Mouse (Mus musculus): ENCODE data around the gene Troap.
A peak's percentile ranks its signal among the peaks of the same experiment; 100 is the strongest.
"Not testable (repeated sequence)": the region's sequence is repeated elsewhere in the genome, so short reads cannot be mapped to it uniquely, and the experiment has no call there.

Troap gene

DNA sequence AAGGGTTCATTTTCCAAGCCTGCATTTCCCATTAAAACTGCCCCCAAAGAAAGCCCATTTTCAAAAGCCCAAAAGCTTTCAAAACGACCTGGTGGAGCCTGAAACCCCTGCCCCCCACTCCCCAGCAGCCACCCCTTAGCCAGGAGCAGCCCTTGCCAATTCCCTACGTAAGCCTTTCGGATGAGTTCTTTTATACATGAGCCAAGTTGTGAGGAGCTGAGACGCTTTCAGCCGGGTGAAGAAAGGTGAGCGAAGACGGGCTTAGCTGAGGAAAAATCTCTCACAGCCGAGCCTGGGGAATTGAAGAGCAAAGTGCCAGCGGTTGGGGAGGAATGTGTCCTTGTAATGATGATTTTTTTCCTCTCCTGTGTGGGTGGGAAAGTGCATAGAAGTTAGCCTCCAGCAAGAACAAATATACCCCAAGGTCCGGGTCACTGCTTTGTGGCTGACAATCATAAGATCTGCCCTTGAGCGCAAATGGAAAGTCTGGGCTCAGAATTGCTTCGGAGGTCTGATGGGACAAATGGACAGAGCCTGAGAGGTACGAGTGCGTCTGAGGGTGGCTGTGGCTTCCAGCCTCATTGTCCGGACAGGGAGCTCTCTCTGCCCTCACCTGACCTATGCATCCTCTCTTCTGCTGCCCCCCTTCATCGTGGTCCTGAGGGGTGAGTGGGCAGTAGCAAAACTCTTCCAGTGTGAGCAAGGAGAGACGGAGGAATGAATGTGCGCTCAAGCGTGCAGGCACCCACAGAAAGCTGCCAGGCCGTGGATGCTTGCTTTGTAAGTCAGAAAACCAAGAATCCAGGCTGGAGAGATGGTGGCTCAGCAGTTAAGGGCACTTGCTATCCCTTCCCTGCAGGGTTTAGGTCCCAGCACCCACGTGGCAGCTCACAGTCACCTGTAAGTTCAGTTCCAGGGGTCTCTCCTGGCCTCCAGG is 33.2 kb upstream of the Troap start:
- DNase-seq (ENCODE audit: low read depth): no peak

DNA sequence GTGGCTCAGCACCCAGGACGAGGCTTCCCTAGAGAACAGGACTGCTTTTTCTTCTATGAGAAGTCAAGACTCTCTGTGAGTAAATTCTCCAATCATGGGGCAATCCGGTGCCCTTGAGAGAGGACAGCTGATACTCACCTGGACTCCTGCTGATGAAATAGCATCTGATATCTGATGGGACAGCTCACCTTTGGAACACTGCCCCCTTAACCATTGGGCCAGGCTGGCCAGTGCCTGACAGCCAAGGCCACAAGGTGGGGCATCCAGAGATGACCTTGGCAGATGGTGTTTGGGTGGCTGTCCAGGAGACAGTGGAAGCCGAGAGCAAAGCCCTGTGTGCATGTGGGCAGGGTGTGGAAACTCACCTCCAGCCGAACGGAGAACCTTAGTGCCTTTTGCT is 32.0 kb upstream of the Troap start:
- DNase-seq (ENCODE audit: low read depth): no peak

DNA sequence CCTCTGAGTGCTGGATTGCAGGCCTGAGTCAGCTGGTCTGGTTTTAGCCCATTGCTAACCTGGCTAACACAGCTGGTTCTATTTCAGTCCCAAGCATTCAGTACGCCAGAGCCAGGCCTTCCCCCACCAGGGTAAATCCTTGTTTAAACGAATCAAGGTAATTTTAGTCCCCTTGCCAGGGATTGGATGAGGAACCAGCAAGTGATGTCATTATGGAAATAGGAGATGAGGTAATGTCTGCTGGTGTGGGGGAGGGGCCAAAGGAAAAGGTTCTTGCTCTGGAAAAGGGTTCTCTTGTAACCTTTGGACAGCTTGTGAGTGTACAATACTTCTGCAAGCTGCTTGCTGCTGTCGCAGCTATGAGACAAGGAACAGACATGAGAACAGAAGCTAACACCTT is 29.5 kb upstream of the Troap start:
- DNase-seq (ENCODE audit: low read depth): no peak

DNA sequence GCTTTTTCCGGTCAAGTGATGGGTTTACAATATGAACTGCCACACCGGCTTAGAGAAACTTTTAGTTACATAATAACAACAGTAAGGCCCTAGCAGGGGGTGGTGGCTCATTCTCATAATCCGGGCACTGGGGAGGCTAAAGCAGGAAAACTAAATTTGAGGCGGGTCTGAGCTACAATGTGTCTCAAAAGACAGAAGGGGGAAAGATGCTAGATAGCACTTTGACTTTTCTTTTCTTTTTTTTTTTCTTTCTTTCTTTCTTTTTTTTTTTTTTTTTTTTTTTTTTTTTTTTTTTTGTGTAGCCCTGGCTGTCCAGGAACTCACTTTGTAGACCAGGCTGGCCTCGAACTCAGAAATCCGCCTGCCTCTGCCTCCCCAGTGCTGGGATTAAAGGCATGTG is 28.6 kb upstream of the Troap start:
- not testable (repeated sequence) for DNase-seq (ENCODE audit: low read depth)

DNA sequence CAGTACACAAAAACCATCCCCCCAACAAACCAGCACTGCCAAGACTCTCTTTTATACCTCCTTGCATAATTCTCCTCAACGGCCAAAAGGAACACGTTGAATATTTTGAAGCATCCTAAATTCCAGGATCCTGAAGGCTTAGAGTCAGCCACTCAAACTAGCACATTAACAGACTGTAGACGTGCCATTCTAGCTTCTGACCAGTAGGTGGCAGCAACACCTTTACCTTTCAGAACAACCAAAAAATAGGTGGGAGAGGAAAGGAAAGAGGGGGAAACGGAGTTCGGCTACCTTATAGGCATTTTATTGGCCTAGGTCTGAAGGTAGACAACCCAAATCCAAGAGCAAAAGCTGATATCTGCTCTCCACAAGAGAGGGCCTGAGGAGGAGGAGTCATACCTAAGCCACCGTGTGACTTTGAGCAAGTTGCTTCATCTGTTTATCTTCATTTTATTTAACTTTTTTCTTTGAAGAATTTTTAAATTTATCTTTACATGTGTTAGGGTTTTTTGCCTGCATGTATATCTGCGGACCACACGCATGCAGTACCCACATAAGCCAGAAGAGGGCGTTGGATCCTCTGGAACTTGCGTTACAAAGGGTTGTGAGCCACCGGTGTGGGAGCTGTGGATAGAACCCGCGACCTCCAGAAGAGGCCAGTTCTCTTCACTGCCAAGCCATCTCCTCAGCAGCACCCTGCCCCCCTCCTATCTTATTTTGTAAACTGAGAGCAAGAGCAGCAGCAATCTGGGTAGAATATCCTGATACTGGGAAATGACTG is 24.7 kb upstream of the Troap start:
- DNase-seq (ENCODE audit: low read depth): no peak

DNA sequence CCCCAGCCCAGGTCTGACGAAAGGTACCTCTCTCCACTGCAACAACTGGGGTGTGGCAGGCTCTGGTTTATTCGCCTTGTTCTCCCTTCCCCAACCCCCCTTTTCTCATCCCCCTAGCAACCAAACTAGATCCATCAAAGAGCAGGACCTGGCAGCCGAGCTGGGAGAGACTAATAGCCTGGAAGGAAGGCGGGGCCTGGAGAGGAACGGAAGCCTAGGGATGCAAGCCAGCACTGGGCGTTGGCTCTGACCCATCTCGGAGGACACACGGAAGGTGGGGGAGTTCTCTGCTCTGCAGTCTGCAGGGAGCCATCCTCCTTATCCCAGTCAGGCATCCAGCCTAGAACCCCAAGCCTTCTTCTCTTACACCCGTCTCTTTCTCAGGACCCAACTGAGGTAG is 21.0 kb upstream of the Troap start:
- no peak for DNase-seq (ENCODE audit: low read depth)

DNA sequence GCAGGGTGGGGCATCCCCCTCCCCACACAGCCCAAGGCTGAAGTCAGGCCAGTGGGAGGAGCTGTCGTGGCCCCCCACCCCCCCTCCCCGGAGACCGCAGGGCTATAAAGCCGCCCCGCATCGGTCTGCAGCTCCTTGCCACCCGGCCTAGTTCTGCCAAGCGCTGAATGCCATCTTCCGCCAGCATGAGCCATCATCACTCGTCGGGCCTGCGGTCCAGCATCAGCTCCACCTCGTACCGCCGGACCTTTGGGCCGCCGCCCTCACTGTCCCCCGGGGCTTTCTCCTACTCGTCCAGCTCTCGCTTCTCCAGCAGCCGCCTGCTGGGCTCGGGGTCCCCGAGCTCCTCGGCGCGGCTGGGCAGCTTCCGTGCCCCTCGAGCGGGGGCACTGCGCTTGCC is 19.3 kb upstream of the Troap start, which contains the start of gene Prph:
Prph (plus strand) TSS at position 135 of the 400 bp plus-strand sequence.
- no peak for DNase-seq (ENCODE audit: low read depth)

DNA sequence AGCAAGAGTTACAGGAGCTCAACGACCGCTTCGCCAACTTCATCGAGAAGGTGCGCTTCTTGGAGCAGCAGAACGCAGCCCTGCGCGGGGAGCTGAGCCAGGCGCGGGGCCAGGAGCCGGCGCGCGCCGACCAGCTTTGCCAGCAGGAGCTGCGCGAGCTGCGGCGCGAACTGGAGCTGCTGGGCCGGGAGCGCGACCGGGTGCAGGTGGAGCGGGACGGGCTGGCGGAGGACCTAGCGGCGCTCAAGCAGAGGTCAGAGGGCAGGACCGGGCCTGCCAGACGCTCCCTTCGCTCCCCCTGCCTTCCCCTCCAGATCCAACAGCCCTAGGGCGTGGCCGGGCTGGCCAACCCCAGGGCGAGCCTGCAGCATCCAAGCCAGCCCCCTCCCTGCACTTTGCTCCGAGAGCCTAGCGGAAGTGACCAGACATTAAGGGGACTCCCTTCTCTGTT is 18.8 kb upstream of the Troap start:
- DNase-seq (ENCODE audit: low read depth): no peak

DNA sequence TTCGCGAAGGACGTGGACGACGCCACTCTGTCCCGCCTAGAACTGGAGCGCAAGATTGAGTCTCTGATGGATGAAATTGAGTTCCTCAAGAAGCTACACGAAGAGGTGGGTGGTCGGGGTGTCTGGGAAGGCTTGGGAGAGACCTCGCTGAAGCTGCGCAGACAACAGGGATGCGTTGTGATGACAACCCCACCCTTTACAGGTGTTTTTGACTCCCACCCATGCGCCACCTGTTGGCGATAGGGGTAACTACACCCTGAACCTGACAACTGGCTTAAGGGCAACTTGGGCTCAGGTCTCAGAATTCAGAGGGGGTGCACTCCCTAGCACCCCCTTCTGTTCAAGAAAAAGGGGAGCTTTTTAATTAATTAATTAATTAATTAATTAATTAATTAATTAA is 18.0 kb upstream of the Troap start:
- no peak for DNase-seq (ENCODE audit: low read depth)

DNA sequence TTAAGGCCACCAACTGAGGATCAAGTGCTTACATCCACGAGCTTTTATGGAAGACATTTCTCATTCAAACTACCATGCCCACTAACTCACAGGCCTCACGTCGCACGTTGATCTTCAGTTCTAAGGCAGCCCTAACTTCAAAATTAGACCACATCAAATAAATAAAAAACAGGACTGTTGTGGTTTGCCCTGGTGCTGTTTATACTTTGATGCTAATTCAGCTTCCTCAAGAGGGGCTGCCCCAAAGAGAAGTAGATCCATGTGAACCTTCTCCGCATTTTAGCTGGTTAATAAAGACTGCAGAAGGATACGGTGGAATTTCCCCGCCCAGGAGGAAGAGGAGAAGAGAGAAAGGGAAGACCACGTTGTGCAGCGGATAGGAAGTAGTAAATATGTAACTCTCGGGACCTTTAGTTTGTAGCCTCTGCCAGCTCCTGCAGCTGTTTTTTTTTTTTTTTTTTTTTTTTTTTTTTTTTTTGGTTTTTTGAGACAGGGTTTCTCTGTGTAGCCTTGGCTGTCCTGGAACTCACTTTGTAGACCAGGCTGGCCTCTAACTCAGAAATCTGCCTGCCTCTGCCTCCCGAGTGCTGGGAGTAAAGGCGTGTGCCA is 8.7 kb upstream of the Troap start:
- no peak for DNase-seq (ENCODE audit: low read depth)

DNA sequence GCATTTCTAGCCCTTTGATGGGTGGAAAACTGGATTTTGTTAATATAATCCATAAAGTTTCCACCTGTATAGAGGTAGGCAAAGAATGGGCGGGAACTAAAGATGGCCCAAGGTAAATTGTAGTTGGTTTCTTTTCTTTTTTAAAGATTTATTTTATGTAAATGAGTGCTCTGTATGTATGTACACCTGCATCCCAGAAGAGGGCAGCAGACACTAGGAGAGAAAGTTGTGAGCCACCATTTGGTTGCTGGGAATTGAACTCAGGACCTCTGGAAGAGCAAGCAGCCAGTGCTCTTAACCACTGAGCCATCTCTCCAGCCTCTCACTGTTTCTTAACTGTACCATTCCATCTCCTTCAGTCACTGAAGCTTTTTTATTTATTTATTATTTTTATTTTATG is 2.4 kb upstream of the Troap start:
- no peak for DNase-seq (ENCODE audit: low read depth)

DNA sequence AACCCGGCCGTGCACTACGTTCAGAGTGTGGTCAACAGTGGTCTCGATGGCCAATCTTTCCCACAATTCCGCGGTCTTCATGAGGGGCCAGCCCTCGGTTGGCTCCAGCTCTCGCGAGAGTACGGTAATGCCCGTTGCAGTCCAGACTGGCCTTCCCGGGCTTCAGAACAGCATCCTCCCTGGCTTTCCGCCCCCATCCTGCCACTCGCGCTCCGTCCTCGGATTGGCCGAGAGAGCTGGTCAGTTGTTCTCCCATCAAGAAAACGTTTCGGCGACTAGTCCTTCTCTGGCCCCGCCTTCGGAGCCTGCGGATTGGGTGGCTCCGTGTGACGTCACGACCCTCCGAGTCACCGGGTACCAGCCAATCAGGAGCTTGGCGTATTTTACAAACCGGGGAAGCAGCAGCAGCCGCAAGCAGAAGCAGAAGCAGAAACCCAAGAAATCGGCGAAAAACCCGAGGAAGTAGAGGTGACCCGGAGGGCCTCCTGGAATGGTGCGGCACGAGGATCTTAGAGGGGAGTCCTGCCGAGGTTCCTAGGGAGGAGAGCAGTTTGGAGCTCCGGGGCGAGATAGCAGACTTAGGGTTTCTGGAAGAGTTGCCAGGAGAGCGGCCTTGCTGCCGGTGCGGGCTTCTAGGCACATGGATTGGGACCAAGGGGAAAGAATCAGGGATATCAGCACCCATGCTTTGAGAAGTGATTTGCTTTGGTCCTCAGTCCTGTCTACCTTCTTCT is 392 bp downstream of the Troap start:
- DNase-seq (ENCODE audit: low read depth): peak; percentile 93

DNA sequence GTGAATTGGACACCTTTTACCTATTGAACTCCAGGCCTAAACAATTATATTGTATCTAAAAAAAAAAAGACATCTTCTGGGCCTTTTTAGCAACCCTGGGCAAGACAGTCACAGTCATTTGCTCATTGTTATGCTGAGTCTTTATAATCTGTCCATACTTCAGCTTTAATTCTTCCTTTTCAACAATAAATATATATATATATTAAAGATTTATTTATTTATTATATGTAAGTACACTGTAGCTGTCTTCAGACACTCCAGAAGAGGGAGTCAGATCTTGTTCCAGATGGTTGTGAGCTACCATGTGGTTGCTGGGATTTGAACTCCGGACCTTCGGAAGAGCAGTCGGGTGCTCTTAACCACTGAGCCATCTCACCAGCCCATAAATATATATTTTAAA is 1.6 kb downstream of the Troap start:
- DNase-seq (ENCODE audit: low read depth): not testable (repeated sequence)

DNA sequence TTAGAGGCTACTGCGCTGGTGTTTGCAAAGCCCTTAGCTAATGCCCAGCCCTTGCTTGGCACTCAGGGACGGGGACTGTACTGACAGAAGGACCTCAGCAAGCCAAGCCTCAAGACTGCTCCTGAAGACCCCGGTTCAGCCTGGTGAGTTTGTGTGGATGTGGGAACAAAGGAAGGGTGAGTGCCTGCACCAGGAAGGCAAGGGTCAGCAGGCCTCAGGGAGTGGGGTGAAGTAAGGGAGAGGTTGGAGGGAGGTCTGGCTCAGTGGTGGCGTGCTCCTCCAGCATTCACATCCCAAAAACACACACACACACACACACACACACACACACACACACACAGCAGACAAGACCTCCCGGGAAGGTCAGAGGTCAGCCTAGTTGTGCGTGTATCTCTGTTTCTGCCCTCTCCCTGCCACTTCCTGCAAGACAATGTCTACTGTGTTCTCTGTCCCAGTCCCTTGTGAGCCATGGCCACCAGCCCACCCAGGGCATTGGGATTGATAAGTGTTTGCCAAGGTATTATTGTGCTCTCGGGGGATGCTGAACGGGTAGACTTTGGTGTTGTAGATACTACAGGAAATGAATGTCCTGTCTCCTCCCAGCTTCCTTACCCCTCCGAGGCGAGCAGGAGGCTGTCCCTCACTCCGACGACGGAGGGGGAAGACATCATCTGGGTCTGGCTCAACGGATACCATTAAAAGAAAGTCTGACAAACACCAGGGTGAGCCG is 4.0 kb downstream of the Troap start:
- no peak for DNase-seq (ENCODE audit: low read depth)

DNA sequence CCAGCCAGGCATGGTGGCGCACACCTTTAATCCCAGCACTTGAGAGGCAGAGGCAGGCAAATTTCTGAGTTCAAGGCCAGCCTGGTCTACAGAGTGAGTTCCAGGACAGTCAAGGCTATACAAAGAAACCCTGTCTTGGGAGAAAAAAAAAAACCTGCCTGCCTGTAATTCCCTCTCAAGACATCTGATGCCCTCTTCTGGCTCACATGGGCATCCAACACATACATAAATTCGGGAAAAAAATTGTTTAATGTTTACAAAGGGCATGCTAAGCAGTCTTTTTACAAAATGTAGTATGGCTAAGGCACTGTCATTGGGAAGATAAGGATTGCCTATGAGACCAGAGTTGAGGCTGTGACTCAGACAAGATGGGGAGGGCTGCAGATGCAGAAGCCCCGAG is 5.4 kb downstream of the Troap start:
- no peak for DNase-seq (ENCODE audit: low read depth)

DNA sequence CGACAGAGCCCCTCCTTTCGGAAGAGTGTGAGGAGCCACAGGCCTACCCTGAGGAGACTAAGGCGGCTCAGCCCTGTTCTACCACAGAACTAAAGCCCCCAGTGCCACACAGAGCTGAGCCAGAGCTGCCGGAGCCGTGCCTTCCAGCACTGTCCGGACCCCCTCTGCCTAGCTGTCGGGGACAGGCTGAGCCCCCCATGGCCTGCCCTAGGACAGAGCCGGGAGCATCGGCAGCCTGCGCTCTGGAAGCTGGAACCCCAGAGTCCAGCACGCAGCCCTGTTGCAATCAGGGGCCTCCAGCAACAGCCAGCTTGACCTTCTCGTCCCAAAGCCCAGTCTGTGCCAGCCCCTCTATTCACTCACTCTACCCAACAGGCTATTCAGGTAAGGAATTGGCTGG is 7.9 kb downstream of the Troap start:
- no peak for DNase-seq (ENCODE audit: low read depth)

DNA sequence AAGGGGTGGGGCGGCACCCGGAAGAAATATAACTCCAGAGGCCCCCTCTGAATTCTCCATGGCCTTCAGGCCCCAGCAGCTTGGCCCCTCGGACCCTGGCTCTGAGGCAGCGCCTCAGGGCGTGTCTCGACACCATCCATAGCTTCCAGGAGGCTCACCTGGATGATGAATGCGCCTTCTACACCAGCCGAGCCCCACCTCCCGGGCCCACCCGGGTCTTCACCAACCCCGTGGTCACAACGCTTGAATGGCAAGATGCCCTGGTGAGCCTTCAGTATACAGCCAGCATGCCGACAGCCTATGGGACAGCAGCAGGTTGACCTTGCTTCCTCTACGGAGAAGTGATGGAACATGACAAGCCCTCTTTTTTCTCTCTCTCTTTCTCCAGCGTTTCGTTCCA is 8.5 kb downstream of the Troap start:
- no peak for DNase-seq (ENCODE audit: low read depth)

DNA sequence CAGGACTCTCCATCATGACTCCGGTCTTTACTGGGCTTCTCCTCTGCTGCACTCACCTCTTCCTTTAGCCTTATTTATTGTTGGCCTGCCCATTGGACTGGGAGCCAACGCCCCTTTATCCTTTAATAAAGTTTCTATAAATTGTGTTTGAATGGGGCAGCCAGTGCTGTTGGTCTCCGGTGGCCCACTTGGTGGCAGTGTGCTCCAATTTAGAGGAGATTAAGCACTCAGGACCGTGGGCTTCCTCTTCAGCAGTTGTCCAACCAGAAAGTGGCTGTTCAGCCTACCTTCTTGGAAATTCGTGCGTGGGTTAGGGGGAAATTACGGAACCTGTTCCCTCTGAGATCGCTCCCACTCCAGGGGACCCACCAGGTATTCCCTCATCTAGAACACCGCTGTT is 8.9 kb downstream of the Troap start:
- DNase-seq (ENCODE audit: low read depth): no peak

DNA sequence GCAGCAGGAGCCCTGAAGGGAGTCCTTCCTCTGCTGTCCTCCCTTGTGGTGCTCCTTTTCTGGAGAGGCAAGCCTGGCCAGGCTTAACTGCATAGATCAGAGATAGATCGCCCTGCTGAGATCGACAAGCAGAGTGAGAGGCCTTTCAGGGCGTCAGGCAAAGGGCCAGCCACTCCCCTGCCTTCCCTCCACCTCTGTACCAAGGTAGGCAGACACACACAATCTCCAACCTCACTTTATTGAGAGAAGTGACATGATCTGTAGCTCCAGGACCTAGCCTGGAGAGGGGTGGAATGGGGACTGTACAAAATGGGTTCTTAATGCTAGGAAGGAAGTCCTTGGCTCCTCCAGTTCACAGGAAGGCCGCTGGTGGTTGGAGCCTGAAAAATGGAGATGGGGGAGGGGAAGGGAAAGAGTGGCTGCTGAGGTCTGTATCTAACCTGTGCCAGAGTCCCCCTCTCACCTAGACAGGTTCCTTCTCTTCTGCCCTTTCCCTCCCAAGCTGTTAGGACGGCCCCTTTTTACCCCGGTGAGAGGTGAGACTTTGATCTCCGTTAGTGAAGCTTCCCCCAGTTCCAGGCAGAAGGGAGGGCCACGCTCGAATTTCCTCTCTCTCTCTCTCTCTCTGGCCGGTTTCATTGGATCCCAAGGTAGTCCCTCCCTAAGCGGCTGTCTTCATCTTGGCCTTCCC is 9.6 kb downstream of the Troap start:
- no peak for DNase-seq (ENCODE audit: low read depth)

DNA sequence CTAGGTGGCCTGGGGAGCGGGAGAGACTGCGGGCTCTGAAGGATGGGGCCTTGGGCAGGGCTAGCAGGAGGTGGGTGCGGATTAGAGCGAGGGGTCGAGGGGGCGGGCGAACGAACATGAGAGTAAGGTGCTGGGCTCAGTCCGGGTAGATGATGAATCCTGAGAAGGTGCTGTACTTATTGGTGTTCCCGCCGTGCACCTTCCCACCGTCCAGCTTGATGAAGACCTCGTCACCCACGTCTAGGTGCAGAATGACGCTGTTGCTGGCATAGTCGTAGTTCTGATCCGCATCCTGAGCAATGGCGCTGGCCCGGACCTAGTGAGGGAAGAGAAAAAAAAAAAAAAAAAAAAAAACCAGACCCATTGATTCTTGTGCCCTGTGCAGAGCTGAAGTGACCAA is 10.2 kb downstream of the Troap start:
- DNase-seq (ENCODE audit: low read depth): no peak

DNA sequence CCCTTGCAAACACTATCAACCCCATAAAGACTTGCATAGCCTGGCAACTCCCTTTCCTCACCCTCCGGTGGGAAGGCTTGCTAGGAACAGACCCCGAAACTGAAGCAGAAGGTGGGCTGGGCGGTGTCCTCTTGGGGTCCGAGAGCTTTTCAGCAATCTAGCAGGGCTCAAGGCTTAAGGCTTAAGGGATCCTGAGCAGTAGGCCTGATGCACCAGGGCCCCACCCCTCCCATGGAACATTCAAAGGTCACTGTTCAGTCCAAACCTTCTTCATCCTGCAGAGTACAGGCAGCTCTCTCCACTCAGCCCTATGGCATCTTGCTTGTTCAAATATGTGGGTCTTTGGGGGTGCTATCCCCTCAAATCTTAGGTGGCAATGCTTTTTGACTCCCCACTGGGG is 11.6 kb downstream of the Troap start:
- no peak for DNase-seq (ENCODE audit: low read depth)
